Mouse (Mus musculus) fibroblast of lung, adult 2 months (primary cell): ENCODE results near the gene Nkain2.

Source experiments
- DNase-seq: peaks from one replicate; pipeline ENCODE4 v3.0.0-alpha.2; 2011; ENCODE audit warnings: low read depth

Nkain2 gene

DNA sequence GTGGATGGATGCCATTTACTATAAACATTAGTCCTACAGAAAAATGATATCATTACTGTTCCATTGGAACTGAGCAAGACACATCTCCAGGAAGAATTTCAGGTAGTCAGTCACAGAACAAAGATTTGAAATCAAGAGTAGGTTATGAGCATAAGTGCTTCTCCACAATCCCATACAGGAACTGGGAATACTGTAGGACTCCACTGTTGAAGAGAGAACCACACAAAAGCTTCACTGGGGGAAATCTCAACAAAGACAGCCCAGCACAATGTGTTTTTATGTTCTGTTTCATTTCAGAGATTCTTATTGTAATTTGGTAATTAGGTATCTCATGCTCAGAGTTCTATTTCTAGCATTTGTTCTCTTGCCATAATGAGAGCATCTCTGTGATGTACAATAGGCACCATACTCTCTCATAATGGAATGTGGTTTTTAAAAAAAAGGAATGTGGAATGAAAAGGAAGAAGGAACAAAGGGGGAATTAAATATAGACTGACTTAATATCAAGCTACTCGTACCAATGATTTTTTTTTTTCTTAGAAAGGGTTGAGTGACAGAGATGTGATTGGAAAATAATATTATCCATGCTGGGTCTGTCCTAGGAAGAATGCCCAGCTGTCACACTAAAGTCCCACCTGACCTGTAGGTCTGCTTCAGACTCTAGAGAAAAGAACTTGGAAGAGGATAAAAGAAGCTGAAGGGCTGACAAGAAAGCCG is 313.5 kb downstream of the Nkain2 start:
- no peak for DNase-seq

DNA sequence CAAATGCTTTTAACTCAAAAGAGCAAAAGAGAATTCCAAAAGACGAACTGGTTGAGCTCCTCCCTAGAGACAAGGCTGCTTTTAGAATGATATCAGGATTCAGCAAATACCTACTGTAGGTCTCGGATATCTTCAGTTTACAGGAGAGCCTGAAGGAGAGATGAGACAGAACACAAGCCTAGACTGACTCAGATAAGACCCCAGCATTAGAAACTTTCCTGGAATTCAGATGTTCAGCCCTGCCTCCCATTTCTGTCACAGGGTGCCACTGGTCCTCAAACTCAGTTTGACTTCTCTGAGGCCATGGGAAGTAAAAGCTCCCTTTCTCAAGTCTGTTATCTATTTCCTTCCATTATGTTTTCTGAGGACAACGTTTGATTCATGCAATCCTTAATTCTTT is 332.6 kb downstream of the Nkain2 start:
- DNase-seq = no peak

DNA sequence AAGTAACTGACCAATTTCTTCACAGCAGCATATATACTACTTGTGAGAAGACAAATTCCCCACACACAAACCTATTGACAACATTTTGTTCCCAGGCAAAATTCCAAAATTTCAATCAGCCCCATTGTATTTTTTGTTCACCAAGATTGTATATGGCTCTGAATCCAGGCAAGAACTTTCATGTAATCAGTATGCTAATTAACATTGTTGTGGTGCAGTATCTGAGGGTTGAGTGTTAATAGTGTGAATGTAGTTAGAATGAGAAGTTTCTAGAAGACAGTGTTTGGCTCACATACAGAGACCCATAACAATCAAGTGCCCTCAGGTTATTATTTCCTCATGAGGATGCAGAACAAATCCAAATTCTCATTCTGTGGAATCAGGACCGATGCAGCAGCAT is 354.2 kb downstream of the Nkain2 start:
- DNase-seq = no peak

DNA sequence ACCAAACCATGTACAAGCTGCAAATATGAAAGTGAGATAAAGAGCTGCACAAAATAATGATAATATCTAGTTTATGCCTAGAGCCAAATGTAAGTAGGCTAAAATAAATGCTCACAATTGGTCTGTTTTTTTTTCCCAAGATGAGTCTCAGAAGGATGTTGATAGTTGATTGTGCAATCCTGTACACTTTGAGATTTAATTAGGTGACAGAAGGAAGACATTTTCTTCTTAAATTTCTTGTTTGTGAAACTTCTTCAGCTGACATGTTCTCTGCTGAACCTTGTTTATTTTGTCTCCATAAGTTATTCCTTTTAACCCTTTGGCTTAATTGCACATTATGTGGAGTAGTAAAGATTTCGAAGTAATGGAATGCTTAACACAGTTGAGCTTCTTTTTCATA is 379.4 kb downstream of the Nkain2 start:
- DNase-seq = no peak

DNA sequence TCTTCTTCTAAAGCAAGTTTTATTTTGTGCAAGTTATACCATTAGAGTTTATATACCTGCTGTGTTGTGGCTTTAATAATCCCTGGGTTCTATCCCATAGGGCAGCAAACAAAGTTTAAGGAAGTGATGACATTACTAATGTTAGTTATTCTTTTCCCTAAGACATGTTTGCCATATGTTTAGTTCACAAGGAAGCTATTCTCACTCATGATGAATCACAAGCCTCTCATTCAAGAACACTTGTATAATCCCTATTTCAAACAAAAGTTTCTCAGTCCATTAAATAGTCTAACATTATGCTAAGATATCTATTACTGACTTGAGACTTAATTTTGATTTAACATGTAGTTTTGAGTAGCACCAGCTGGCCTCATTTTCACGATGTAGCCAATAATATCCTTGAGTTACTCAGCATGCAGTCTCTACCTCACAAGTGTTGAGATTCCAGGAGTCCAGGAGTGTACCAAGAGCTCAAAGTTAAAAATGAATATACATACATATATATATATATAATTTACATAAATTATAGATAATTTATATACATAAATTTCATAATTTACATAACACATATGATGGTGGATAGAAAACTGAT is 395.6 kb downstream of the Nkain2 start:
- no peak for DNase-seq

DNA sequence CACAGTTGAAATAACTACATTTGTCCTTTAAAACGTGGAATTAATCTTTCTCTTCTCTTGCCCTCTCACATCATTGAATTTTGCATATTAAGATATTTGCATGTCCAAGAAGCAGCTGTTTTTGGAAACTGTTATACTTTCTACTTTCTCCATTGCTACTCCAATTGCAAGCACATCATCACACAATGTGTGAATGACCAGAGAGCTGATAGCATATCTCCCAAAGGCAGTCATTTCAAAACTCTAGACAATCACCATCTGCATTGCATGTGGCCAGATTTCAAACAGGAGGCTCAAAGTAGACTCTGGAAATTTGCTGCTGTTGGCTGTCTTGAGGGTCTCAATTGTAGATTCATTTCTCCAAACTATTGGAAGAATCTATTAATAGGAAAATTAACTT is 396.7 kb downstream of the Nkain2 start:
- no peak for DNase-seq

DNA sequence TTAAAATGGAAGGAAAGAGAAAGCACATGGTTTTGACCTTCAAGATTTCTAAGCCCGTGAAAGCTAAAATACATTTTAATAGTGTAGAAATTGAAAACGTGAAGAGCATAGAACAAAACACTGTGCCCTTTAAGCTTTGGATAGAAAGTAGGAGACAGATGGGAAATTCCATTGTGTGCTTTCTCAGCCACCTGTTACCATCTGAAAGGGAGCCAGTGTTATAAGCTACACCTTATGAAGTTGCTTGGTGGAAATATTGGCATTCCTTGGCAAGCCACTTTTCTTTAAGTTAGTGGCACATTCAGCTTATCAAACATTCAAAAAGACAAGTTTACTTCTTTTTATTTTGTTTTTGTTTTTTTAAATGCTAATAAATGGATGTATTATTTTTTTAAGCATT is 427.5 kb downstream of the Nkain2 start:
- no peak for DNase-seq

DNA sequence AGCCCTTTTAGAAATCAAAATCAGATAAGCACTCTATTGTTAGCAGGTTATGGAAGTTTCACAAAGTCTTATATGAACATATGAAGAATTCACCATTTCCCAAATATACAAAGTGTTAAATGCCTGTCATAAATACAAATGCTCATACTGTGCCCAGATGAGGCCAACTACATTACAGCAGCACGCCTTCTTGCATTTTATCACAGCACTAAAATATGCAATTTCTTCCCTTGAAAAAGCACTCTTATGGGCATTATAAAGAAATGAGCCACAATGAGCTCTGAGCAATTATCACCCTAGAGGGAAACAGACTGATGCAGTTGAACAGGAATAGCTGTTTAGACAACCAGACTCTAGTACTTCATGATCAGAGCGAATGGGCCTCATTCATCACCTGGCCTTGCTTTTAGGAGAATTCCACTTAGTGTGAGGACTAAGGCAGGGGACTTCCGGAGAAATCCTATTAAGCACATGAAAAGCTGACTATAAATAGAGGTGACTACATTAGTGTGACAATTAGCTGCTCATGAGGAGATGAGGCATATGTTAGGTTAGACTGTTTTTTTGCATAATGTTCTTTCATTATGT is 450.2 kb downstream of the Nkain2 start:
- no peak for DNase-seq

DNA sequence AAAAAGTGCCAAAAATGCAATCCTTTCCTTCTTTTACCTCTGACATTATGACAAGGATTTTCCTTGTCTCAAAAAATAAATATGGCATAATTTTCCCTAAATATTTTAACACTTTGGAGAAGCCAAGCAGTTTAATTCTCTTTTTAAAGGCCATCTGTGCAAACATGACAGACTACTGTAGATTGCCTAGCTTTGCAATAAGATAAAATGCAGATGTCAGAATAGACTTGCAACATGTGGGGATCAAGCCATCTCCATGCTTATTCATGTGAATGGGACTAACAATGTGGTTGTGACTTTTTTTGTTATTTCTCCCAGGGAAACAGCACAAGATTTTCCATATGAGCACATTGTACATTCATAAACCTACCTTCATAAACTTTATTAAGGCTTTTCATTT is 476.0 kb downstream of the Nkain2 start:
- no peak for DNase-seq

DNA sequence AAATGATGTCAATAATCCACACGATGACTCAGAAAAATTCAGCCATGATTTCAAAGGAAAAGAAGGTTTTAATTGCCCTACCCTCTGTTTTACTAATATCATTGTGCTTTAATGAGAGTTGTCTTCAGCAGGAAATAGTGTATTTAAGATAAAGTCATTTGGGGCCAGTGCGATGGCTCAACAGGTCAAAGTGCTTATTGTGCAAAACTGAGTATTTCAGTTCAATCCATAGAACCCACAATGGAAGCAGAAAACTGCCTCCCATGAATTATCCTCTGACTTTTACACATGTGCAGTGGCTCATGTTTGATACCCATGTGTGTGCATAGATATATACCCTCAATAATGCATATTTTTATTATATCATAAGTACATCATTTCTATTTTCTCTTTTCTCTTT is 478.9 kb downstream of the Nkain2 start:
- no peak for DNase-seq

DNA sequence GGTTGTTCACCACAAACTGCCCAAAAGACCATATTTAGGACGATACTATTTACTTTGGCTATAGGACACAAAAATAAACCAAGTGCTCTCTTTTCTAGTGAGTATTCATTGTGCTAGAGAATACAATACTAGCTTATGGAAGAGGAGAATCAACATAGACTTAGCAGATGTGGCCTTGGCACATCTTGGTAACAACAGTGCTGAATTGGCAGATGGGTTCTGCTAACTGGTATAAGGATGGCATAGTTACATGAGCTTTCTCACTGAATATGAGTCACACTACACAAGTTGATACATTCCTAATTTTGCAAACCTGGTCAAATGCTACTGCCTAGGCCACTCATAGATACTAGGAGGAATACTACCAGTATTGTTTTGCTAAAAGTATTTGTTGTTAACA is 489.3 kb downstream of the Nkain2 start:
- DNase-seq = no peak

DNA sequence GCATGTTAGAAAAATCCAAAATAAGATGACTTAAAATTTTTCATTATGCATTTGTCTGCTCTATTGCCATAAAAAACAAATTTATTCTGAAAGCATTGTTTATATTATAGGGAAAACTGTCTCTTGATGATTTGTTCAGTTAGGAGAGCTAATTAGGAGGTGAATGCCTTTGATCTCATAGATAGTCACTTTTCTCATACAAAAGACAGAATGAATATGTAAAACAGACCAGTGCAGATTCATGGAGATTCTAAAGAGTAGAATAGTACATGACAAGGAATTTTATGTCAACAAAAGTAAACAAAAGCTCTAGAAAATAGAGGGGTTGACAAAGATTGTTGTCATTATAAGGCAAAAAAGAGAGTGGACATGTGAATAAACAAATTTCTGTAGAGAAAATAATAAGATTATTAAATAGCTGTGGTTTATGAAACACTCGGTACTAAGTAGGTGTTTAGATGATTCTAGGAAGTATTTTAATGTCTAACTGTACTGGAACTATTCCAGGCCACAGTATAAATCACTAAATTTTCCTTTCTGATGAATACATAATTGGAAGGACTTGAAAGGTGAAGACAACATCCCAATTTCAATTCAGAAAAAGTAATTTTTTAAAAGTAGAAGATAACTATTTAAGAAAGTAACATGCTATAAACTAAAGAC is 496.3 kb downstream of the Nkain2 start:
- no peak for DNase-seq

DNA sequence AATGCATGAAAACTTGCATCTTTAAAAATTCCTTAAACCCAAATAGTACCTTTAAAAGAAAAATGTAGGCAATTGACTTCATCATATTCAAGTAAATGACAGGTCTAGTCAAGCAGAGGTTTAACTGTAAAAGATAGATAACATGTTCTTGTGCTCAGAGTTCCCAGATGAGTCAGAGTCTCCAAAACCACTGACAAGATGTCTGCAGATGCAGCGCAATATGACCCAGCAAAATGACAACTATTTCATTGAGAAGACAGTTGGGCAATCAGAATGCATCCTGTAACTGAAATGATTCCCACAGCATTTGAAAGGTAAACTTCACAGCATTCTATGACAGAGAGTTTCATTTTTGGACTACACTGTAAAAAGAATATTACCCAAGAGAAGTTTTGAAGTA is 496.9 kb downstream of the Nkain2 start:
- no peak for DNase-seq

DNA sequence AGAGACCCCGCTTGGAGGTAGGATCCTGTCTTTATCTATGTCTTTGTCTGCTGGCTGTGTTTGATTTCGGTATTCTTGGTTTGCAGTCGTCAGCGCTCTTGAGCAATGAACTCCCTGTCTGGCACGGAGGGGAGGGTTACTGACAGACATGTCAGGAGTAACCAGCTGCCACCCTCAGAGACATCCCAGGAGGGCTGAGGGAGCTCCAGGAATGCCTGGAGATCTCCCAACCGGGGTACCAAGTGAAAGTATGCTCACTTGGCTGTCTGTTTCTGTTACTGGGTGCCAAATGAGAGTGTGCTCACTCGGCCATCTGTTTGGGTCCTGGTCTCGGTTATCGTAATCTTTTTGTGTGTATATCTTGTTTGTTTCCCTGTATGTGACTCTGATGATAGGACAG is 577.5 kb downstream of the Nkain2 start:
- DNase-seq = no peak

DNA sequence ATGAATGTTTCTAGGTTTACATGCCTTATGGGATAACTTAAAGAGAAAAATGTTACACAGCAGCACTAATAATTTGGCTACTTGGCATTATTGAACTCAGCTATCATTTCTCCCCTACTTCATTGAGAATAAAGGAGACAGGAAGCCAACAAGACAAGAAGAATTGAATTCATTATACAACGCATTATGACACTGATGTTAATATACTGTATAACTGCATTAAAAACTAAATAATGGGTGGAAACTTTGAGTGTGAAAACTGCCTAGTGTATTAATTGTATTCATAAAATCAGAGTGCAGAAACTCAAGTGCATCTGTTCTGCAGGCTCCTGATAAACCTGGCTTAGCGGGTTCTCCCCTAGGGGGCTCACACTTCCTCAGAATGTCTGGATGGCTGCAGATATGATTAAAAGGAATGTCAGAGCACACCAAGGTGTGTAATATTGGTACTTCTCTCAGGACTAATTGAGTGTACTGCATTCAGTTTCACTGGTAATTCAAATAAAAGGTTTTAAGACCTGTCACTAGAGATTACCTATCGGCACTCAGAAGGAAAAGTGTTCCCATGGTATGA is 589.2 kb downstream of the Nkain2 start:
- DNase-seq = no peak

DNA sequence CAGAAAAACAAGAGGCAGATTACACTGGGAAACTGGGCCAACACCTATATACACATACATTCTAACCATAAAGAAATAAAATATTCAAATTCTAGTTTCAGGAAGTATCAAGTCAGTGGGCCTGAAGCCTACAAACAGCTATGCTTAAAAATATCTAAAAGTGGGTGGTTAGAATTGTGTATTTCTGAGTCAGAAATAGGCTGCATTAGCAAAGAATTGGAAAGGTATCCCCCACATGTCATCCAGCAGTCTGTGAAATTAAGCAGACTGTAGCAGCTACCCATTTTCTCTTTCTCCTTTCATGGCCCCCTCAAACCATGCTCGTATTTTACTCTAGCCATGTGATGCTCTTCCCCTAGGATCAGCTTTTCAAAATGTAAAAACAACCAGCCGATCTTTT is 599.8 kb downstream of the Nkain2 start:
- no peak for DNase-seq

DNA sequence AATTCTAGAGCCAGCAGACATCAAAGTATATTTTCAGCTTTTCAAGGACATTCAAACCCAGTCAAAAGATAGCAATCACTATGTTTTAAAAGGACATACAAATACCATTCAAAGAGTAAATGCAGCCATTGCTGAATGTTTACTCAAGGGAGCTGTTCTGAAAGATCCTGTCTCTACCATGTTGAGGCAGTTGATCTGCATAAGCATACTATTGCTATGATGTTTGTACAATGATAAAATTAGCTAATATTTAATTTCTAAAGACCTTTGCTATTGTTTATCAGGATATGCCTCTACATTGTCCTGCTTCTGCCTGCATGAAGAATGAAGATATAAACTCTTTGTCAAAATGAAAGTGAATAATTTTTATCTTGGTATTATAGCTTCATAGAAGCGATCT is 606.6 kb downstream of the Nkain2 start:
- no peak for DNase-seq

DNA sequence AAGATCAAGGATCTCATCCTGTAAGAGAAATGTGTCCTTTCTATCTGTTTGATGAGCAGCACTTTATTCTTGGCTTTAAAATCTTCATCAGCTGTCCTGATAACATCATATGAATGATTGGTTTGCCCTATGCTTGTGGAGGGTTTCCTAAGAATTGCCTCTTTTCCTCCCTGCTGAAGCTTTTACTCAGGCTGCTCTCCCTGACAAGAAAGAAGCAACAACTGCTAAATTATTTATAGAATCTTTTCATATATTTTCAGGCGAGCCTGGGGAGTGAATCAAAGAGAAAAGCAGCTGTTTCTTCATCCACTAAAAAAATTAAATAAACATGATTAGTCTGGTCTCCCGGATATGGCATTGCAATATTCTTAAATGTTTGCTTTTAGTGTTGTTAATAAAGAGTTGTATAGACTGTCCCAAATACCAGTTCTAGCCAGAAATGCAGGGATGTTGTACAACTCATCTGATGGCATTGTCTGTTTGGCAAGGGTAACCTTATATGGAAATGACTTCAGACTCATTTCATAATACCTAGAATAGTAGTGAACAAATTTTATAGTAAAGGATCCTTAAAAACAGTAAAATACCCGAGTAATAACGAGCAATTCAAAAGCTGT is 646.9 kb downstream of the Nkain2 start:
- DNase-seq = no peak

DNA sequence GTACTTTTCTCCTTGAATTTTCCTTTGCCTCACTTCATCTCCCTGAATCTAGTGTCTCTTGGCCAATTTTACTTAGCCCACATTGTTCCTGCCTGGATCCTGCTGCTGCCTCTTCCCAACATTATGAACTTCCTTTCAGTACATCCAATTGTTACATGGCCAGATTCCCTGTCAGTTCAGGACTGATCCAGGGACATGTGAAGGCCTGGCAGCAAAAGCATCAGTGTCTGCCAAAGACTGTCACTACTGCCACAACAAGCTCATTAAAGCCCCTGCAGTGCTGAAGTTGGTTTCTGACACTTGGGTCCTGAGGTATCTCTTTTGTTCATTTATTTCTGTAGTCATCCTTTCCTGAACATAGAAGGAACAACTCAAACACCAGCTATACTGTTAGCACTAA is 649.1 kb downstream of the Nkain2 start:
- DNase-seq = no peak

DNA sequence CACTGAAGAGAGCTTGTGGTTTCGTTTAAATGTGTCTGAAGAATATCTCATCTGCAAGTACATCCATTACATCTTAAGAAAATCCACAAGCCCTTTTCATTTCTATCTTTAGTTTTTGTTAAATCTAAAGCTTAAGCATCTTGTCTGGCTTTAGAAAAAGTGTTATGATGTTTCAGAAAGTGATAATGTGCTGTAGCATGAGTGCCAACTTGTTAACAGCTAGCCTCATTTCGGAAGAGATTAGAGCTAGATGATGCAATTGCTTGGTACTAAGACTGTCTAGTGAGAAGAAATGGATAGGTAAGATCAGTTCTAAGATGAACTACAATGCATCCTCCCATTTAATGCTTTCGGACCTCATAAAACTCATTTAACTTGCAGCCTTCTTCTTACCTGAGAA is 707.3 kb downstream of the Nkain2 start:
- no peak for DNase-seq

DNA sequence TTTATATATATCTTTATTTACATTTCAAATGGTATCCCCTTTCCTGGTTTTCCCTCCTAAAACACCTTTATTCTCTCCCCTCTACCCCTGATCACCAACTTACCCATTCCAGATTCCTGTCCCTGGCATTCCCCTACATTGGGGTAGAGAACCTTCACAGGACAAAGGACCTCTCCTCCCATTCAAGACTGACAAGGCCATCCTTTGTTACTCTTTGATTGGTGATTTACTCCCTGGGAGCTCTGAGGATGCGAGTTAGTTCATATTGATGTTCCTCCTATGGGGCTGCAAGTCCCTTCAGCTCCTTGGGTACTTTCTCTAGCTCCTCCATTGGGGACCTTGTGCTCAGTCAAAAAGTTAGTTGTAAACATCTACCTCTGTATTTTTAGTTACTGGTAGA is 798.9 kb downstream of the Nkain2 start:
- DNase-seq = no peak

DNA sequence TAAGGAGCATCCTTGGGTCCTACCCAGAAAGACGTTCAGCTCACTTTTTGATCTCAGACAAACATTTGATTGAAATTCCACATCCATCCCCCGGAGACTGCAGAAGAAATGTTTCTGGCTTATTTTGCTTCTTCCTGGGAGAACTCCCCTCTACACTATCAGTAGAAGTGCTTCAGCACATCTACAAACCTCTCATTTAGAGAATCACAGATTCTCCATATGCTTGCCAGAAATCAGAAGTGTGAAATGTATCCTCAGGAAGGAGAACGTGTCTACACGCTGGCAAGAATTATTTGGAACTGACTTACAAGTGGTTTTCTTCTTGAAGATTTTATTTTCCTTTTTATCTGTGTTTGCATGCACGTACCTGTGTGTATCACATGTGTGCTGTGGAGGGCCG is 829.9 kb downstream of the Nkain2 start:
- DNase-seq = no peak

DNA sequence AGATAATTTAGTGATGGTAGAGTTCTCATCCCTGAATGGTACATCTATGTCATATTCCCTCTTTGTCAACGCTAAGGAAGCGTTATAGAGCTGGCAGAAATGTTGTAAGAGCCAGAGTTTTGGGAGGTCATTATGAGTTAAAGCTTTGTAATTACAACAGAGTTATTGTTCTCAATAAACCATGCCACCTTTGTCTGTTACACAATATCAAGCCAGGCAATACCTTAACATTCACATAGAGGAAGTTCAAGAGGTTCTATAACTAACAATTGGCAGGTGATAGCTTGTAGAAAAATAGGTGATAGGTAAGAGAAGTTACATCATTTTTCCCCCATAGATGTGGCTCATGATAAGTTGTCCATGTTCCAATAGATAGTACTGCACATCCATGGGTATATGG is 832.0 kb downstream of the Nkain2 start:
- DNase-seq = no peak
